Mouse (Mus musculus) c-Kit-positive CD71-negative TER-119-negative erythroid progenitor cells, embryonic 14.5 days (primary cell): Measurements from ENCODE around the gene Mrpl43.

Experiments
- DNase-seq: peaks from one replicate; pipeline ENCODE4 v3.0.0-alpha.2; 2013; ENCODE audit warnings: low read depth

Gene Mrpl43

DNA sequence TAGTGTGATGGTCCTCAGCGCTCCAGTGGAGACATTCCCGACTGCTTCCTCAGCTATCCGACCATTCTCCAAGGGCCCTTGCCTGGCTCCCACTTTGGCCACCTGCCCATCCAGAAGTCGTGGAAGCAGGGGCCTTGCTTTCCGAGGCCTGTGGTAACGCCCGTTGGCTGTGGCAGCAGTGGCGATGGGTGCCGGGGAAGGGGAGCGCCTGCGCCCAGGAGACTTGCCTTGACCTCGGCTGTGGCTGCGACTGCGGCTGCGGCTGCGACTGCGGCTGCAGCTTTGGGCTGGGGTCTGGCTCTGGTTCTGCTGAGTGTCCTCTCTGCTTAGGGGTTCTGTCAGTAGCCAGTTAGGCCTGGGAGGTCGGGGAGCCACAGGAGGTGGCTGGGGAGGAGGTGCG, 22.5 kb upstream of the Mrpl43 start:
- DNase-seq, result no peak

DNA sequence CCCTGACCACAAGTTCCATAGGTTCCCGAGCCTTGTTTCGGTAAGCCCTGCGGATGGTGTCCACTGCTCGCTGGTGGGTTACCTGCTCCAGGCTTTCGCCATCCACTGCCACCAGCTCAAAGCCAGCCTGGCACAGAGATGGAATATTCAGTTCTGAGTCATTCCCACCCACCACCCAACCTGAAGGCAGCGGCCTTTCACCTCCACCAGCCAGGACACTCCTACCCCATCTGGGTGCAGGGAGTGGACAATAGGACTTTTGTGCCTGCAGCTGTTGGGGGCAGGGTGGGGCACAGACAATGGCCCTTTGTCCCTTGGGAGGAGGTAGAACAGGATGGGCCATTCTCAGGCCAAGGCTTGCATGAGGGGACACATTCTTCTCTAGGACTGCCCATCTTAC, 21.6 kb upstream of the Mrpl43 start:
- DNase-seq, result no peak

DNA sequence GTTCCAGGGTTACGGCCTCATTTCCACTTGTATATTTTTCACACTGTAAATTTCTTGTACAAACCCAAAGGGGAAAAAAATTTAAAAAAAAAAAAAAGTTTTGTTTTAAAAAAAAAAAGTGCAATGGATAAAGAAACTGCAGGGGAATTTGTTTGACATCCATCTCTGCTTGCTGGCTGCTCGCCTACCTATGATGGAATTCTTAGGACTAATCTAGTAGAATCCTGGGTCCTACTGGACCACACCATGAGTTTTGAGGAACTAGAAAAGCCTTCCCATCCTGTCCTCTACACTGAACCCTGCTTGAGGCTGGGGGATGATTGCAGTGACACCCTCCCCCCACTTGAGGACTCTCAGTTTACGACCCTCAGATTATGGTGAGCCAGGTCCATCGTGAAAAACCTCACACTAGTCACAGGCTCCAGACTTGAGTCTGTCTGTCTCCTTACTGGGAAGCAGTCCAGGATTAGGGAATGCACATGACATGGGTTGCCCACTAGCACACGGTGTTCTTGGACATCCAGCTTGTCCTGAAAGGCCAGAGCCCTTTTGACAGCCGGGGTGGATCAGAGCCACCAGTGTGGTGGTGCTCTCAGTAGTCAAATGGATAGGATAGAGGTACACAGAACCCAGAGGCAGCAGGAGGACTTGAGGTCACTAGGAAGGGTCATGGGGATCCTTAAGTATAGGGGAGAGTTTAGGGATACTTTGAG, 20.9 kb upstream of the Mrpl43 start:
- DNase-seq, result no peak

GRCm38 (mm10) chr19:45025937-45026568, 19.8 kb upstream of the Mrpl43 start:
- no peak for DNase-seq

GRCm38 (mm10) chr19:45024775-45025174, 18.5 kb upstream of the Mrpl43 start:
- no peak for DNase-seq

DNA sequence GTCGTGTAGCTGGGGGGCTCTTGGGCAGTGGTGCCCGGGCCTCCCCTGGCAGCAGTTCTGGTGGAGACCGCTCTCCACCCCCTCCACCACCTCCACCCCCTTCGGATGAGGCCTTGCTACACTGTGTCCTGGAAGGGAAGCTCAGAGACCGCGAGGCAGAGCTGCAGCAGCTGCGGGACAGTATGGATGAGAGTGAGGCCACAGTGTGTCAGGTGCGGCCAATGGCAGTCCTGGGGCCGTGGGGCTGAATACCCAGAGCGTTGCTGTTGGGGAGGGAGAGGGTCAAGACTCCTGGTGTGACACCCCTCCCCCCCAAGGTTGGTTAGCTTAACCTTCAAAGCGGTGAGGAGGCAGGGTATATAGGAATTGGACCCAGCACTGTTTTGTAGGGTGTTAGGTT, 17.8 kb upstream of the Mrpl43 start:
- no peak for DNase-seq

DNA sequence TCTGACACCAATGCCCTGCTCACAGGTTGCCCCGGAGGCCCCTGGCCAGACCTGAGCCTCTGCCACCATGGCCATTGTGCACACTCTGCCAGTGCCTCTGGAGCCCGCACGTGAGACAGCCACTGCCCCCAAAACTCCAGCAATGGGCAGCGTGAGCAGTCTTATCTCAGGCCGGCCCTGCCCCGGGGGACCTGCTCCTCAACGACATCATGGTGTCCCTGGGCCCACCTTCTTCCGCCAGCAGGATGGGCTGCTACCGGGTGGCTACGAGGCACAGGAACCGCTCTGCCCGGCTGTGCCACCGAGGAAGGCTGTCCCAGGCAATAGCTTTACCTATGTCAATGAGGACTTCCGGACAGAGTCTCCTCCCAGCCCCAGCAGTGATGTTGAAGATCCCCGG, 15.1 kb upstream of the Mrpl43 start:
- no peak for DNase-seq

DNA sequence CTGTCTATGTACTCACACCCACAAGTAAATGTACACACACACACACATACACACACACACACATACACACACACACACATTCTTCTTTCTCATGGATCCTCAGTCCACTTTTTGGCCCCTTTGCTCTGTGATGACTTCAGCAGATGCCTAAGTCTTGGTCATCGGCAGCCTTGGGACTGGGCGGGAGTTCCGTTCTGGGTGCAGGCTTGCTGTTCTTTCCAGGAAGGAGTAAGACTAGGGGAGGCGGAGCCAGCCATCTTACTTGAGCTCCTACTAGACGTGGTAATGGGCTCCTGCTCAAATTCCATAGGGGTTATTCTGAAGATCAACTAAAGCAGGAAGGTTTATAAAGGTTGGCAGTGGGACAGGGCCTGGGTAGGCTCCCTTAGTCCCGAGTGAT, 14.1 kb upstream of the Mrpl43 start:
- no peak for DNase-seq

DNA sequence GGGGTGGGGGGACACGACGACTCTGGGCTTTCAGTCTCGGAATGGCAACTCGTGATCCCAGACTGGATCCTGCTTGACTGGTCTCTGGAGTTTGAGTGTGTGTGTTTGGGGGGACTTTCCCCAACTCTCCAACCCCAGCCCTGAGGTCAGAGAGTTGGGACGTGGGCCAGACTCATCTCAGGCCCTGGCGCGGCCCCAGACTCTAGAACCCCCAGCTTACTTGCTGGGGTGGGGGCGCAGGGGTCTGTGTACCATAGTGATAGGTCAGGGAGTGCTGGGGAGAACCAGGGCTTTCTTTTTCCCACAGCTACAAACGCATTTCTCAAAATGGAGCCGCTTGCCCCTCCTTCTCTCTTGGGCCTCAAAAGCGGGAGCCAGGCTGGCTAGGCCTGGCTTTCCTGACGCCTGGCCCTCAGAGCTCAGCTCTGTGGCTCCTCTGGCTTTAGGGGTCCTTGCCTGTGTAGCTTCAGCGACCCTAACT, 12.1 kb upstream of the Mrpl43 start:
- DNase-seq, result no peak

DNA sequence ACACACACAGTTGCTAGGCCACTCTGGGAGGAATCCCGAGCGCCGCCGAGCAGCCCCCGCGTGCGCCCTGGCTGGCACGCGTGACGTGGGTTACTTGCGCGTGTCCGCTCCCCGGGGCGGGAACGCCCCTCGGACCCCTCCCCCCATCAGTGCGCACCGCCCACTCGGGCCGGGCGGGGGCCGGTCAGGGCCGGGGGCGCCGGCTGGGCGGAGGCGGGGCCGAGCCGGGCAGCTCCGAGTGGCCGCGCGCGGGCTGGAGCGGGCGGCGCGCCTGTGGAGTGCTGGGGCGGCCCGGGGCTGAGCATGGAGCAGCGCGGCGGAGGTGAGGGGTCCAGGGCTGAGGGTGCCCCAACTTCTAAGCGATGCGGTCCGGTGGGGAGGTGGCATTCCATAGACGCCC, 11.7 kb upstream of the Mrpl43 start:
- DNase-seq, result no peak

GRCm38 (mm10) chr19:45017216-45017771, 11.1 kb upstream of the Mrpl43 start:
- DNase-seq, result no peak

DNA sequence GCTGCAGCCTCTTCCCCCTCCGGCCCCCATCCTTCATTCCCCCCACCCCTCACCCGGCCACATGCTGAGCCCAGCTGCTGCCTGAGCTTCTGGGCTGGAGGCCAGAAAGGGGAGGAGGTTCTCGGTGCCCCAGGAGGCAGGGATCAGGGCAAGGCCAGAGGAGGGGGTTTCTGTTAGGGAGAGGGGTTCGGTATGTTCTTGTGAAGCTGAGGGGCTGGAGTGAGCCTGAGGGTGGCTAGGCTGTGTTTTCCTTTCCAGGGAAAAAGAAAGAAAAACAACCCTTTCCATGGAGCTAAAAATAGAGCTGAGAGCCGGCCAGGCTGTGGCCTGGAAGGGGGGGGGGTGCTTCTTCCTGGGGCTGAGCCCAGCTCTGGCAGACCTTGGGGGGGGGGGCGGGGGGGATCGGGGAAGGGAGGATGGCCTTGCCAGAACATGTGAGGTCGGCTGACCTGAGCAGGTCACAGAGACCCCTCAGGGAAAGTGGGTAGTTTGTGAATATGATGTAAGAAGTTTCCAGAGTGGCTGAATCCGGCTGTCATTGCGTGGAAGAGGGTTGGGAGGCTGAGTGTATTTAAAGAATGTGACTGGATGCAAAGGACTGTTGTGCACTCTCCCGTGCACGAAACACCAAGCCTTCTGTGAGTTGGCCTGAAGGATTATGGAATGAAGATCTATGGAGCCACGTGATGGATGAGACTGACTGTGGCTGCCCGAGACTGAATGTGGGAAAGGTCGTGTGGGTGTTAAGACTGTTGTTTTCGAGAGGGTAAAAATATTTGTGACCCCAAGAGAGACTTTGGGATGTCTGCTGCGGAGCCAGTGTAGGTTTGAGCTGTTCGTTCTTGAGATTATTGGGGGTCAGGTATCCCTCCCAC, 10.3 kb upstream of the Mrpl43 start:
- no peak for DNase-seq

GRCm38 (mm10) chr19:45015518-45016281, 9.5 kb upstream of the Mrpl43 start:
- no peak for DNase-seq

GRCm38 (mm10) chr19:45014981-45015402, 8.8 kb upstream of the Mrpl43 start:
- DNase-seq, result no peak

- DNase-seq, result no peak
Measured at GRCm38 (mm10) chr19:45014335-45014971, 8.2 kb upstream of the Mrpl43 start, which contains the start of gene Lzts2. TSS of gene Lzts2 (plus strand) at chr19:45014414.

DNA sequence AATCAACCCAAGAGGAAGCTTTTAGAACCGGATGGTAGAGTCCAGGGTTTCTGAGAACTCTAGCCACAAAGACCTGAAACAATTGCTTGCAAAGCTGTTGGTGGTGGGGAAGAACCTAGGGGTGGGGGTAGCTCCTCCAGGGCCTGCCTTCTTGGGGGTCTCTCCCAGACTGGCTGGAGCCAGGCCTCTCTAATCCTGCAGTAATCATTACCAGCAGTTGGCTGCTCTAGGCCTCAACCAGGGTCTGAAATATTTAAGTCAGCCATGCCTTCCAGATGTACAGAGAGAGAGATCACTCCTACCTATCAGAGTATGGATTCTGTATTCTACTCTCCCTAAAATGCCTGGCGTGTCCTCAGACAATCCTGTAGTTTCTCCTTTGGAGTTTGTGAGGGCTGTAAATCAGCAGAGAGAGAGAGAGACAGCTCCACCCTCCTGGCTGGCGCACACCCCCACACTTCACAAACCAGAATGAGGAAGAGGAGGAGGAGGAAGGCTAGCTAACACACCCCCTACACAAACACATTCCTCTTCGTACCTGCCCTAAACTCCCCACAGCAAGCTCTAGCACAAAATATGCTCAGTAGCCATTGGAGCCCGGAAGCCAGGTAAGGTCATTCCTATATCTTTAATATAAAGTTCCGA, 7.5 kb upstream of the Mrpl43 start:
- no peak for DNase-seq

GRCm38 (mm10) chr19:45012636-45013035, 6.4 kb upstream of the Mrpl43 start:
- no peak for DNase-seq

DNA sequence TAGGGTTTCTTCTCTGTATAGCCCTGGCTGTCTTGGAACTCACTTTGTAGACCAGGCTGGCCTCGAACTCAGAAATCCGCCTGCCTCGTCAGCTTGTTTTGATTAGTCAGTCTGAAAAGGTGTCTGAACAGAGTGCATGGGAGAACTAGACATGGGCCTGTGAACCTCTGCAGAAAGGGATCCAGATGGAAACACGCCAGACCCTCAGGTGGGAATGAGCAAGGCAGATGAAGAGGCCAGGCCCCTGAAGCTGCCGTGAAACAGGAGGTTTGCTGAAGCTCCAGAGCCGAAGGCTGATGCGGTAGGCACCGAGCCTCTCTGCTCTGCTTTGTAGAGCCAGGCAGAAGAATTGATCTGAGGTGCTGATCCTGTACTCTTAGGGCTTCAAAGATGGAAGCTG, 6.0 kb upstream of the Mrpl43 start:
- DNase-seq, result no peak

- no peak for DNase-seq
Measured at GRCm38 (mm10) chr19:45010646-45011045, 4.4 kb upstream of the Mrpl43 start.

GRCm38 (mm10) chr19:45007425-45008191, 1.4 kb upstream of the Mrpl43 start:
- no peak for DNase-seq
